Mouse (Mus musculus) embryonic facial prominence, embryonic 12.5 days (tissue): ENCODE measurements at regions not wholly inside any gene's neighbourhood (a gene's known extent, or its start where the extent isn't known, plus 50 kb on each side); places are given as distances from the start of the nearest gene placed in this dataset.

Experiments
- ATAC-seq: fragments of 200-750 bp; cut with Nextera tagmentation; 2 replicates; pipeline ENCODE4 v1.8.0; 2017; ENCODE audit not compliant: insufficient number of reproducible peaks, insufficient read depth, low FRiP score, low TSS enrichment
- H3K27ac ChIP-seq: fragments of 300-500 bp; sonication (generic); 2 replicates; pipeline ENCODE4 v1.5.1; 2016; ENCODE audit warnings: mild to moderate bottlenecking
- H3K27me3 ChIP-seq: fragments of 300-500 bp; sonication (generic); 2 replicates; pipeline ENCODE4 v1.6.1; 2016; ENCODE audit warnings: mild to moderate bottlenecking, moderate library complexity
- H3K36me3 ChIP-seq: fragments of 300-500 bp; sonication (generic); 2 replicates; pipeline ENCODE4 v1.6.1; 2016; ENCODE audit warnings: mild to moderate bottlenecking
- H3K4me1 ChIP-seq: fragments of 300-500 bp; sonication (generic); 2 replicates; pipeline ENCODE4 v1.6.1; 2016
- H3K4me2 ChIP-seq: fragments of 300-500 bp; sonication (generic); replicated peaks from 2 replicates; pipeline ENCODE4 v1.6.1; 2016; ENCODE audit warnings: mild to moderate bottlenecking, moderate library complexity
- H3K4me3 ChIP-seq: fragments of 300-500 bp; sonication (generic); 2 replicates; pipeline ENCODE4 v1.5.1; 2016; ENCODE audit warnings: mild to moderate bottlenecking
- H3K9ac ChIP-seq: fragments of 300-500 bp; sonication (generic); 2 replicates; pipeline ENCODE4 v1.6.1; 2016; ENCODE audit warnings: mild to moderate bottlenecking, moderate library complexity
- H3K9me3 ChIP-seq: fragments of 300-500 bp; sonication (generic); 2 replicates; pipeline ENCODE4 v1.6.1; 2016; ENCODE audit warnings: mild to moderate bottlenecking, moderate library complexity
- WGBS: fragments of 180-500 bp; shearing (Covaris S2); methylation state at CpG from one replicate; pipeline ENCODE4 v1.1.7; 2016; 5-methylcytosine and 5-hydroxymethylcytosine counted together

DNA sequence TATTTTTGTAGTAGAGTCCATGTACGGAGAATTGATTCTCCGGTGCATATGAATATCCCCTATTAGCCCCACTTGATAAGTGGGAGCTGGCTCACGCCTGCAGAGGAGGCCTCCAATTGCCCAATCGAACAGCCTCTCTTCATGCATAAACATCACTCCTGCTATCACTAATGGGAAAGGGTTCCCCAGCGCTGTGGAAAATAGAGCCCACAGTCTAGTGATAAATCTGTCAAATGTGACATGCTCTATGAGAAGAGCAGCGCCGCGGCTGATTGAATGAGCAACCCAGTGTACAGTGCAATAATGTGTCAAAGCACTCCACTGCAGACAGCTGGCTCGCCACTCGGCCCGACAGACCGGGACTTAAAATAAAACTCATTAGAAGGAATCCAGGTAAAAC is 182.8 kb upstream of the Id4 start:
- no peak overlapping the region for H3K4me3 ChIP-seq
- no peaks in the 10 kb centered on the region for H3K27me3 ChIP-seq
- H3K36me3 ChIP-seq = no peaks in the 10 kb centered on the region
- no peak overlapping the region for H3K9ac ChIP-seq
- no peaks in the 10 kb centered on the region for H3K4me1 ChIP-seq
- H3K4me2 ChIP-seq = no peak overlapping the region
- ATAC-seq = no peak
- H3K9me3 ChIP-seq = no peaks in the 10 kb centered on the region
- H3K27ac ChIP-seq = no peak overlapping the region
- 89% methylated on average over 12 of the region's 12 CpGs for WGBS

- Histone ChIP-seq H3K27ac (no peak overlapping the region), H3K27me3 (no peaks in the 10 kb centered on the region), H3K9me3 (no peaks in the 10 kb centered on the region), H3K4me1 (no peaks in the 10 kb centered on the region), H3K4me3 (no peak overlapping the region), H3K4me2 (no peak overlapping the region), H3K9ac (no peak overlapping the region), H3K36me3 (no peaks in the 10 kb centered on the region)
- ATAC-seq = no peak
- 70% methylated on average over 2 of the region's 2 CpGs for WGBS
These were observed 177.7 kb upstream of the Id4 start for GRCm38 (mm10) chr13:48083294-48083693.

- no peaks in the 10 kb centered on the region for H3K36me3 ChIP-seq
- ATAC-seq = no peak
- H3K27me3 ChIP-seq = no peaks in the 10 kb centered on the region
- no peak overlapping the region for H3K27ac ChIP-seq
- no peak overlapping the region for H3K9ac ChIP-seq
- H3K4me3 ChIP-seq = no peak overlapping the region
- H3K4me1 ChIP-seq = no peaks in the 10 kb centered on the region
- H3K4me2 ChIP-seq = no peak overlapping the region
- H3K9me3 ChIP-seq = no peaks in the 10 kb centered on the region
These were observed 177.2 kb upstream of the Id4 start for GRCm38 (mm10) chr13:48083807-48084206.

DNA sequence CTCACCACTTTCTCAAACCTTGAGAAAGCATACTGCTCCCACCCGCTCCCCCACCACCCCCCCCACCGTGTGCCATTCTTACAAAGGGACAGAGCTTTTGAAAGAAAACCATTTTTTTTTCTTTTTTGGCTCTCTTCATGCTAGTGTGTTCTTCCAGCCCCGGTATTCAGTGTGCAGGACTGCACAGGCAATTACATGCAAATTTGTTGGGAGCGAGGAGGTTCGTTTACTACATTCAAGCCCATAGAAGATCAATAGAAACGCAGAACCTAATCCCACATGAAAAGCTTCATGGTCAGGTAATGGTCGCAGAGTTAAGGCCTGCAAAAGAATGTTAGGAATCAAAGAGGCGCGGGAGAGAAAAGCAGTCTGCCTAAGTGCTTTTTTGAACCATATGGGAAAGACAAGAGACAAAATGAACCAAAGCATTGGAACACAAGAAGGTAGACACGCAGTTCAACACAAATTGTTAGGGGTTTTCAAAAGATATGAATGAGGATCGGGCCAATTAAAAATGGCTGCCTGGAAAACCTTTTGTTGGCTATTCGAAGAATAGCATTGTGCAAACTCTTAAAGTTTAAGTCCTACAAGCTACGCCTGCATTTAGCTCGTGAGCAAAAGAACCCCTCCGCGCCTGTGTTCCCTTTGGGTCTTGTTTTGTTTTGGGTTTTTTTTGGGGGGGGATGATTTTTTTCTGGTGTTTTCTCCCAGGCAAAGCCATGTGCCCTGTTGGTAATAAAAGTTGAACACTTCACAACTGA is 166.6 kb upstream of the Id4 start:
- no peaks in the 10 kb centered on the region for H3K4me1 ChIP-seq
- no peaks in the 10 kb centered on the region for H3K27me3 ChIP-seq
- H3K27ac ChIP-seq = no peak overlapping the region
- no peak overlapping the region for H3K4me3 ChIP-seq
- no peak for ATAC-seq
- 79% methylated on average over 16 of the region's 16 CpGs for WGBS
- no peak overlapping the region for H3K9ac ChIP-seq
- no peak overlapping the region for H3K4me2 ChIP-seq
- no peaks in the 10 kb centered on the region for H3K36me3 ChIP-seq
- no peaks in the 10 kb centered on the region for H3K9me3 ChIP-seq

DNA sequence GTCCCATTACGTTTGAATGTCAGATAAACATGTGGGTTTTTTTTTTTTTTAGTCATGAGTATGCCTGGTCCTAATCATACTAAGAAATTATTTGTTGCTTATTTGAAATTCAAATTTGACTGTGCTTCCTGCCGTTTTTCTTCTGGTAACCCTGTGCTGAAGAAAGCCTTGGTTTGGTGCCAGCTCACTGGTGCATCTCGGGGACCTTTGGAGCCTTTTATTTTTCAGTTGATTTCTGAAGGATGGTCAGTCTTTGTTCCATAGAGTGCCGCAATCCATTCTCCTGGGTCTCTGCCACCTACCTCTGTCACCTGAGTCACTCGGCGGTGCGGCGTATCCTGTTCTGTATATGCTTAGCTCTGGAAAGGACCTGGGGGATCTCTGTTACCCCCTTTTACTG is 158.9 kb upstream of the Id4 start:
- ATAC-seq = no peak
- Histone ChIP-seq H3K27ac (no peak overlapping the region), H3K9me3 (no peaks in the 10 kb centered on the region), H3K9ac (no peak overlapping the region), H3K4me3 (no peak overlapping the region), H3K4me1 (no peaks in the 10 kb centered on the region), H3K4me2 (no peak overlapping the region), H3K27me3 (no peaks in the 10 kb centered on the region), H3K36me3 (no peaks in the 10 kb centered on the region)
- WGBS = 64% methylated on average over 8 of the region's 8 CpGs

- WGBS = 60% methylated on average over 7 of the region's 7 CpGs
- H3K27me3 ChIP-seq = no peaks in the 10 kb centered on the region
- no peaks in the 10 kb centered on the region for H3K36me3 ChIP-seq
- H3K9me3 ChIP-seq = no peaks in the 10 kb centered on the region
- H3K4me3 ChIP-seq = no peak overlapping the region
- no peak overlapping the region for H3K4me2 ChIP-seq
- H3K27ac ChIP-seq = no peak overlapping the region
- H3K4me1 ChIP-seq = no peaks in the 10 kb centered on the region
- no peak overlapping the region for H3K9ac ChIP-seq
- ATAC-seq = no peak
These were observed 158.5 kb upstream of the Id4 start for GRCm38 (mm10) chr13:48102576-48102975.

- no peak overlapping the region for H3K27ac ChIP-seq
- H3K4me2 ChIP-seq = no peak overlapping the region
- 49% methylated on average over 6 of the region's 6 CpGs for WGBS
- no peak overlapping the region for H3K4me3 ChIP-seq
- H3K36me3 ChIP-seq = no peaks in the 10 kb centered on the region
- no peak for ATAC-seq
- no peaks in the 10 kb centered on the region for H3K9me3 ChIP-seq
- H3K27me3 ChIP-seq = no peaks in the 10 kb centered on the region
- no peaks in the 10 kb centered on the region for H3K4me1 ChIP-seq
- no peak overlapping the region for H3K9ac ChIP-seq
These were observed 156.3 kb upstream of the Id4 start for GRCm38 (mm10) chr13:48104766-48105165.

GRCm38 (mm10) chr13:48106946-48107345 is 154.1 kb upstream of the Id4 start:
- Histone ChIP-seq H3K27ac (no peak overlapping the region), H3K27me3 (no peaks in the 10 kb centered on the region), H3K9ac (no peak overlapping the region), H3K4me1 (no peaks in the 10 kb centered on the region), H3K9me3 (no peaks in the 10 kb centered on the region), H3K36me3 (no peaks in the 10 kb centered on the region), H3K4me2 (no peak overlapping the region), H3K4me3 (no peak overlapping the region)
- 57% methylated on average over 5 of the region's 5 CpGs for WGBS
- ATAC-seq = no peak

DNA sequence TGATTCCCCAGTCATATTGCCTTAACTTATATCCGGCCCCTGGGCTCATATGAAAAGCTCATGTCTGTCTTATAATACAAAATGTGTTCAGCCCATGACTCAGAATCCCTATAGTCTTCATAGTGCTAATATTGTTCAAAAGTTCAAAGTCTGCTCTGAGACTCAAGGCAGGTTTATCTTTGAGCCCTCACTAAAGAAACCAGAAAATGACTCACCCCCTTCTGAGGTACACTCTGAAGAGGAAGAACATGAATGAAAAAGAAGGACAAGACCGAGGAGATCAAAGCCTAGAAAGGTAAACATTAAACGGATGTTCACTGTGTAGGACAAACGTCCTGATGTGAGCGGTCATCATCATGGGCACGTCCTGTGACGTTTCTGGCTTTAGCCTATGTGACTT is 145.1 kb upstream of the Id4 start:
- WGBS = 88% methylated on average over 7 of the region's 7 CpGs
- Histone ChIP-seq H3K4me1 (no peaks in the 10 kb centered on the region), H3K36me3 (no peaks in the 10 kb centered on the region), H3K27ac (no peak overlapping the region), H3K4me3 (no peak overlapping the region), H3K4me2 (no peak overlapping the region), H3K9ac (no peak overlapping the region), H3K9me3 (no peaks in the 10 kb centered on the region), H3K27me3 (no peaks in the 10 kb centered on the region)
- no peak for ATAC-seq

GRCm38 (mm10) chr13:48126582-48126981 is 134.4 kb upstream of the Id4 start:
- WGBS = 75% methylated on average over 6 of the region's 6 CpGs
- no peak for ATAC-seq
- H3K27ac ChIP-seq = no peak overlapping the region

GRCm38 (mm10) chr13:48130724-48131123 is 130.3 kb upstream of the Id4 start:
- peak; percentile 60; the same call in 1 of the 2 replicates for ATAC-seq
- no peaks in the 10 kb centered on the region for H3K36me3 ChIP-seq
- H3K4me3 ChIP-seq = peak overlapping the region; percentile 22
- H3K9me3 ChIP-seq = no peaks in the 10 kb centered on the region
- H3K27ac ChIP-seq = 0 out of 2 replicates have a peak overlapping the region, but pooled peaks have one; percentile 30
- H3K4me2 ChIP-seq = peak overlapping the region; percentile 50
- under 1% methylated on average over 17 of the region's 17 CpGs for WGBS
- H3K27me3 ChIP-seq = no peaks in the 10 kb centered on the region
- H3K4me1 ChIP-seq = peaks cover 9% of the 10 kb centered on the region
- no peak overlapping the region; the same call in 1 of the 2 replicates for H3K9ac ChIP-seq

More at GRCm38 (mm10) chr13:48126582-48126981, 134.4 kb upstream of the Id4 start:
- H3K9me3 ChIP-seq = no peaks in the 10 kb centered on the region
- no peaks in the 10 kb centered on the region for H3K36me3 ChIP-seq
- H3K9ac ChIP-seq = no peak overlapping the region
- H3K4me2 ChIP-seq = no peak overlapping the region
- peaks cover 9% of the 10 kb centered on the region for H3K4me1 ChIP-seq
- no peaks in the 10 kb centered on the region for H3K27me3 ChIP-seq
- no peak overlapping the region for H3K4me3 ChIP-seq

- Histone ChIP-seq H3K4me3 (no peak overlapping the region), H3K27ac (peak overlapping the region; percentile 14; the same call in 1 of the 2 replicates), H3K4me2 (no peak overlapping the region), H3K4me1 (peaks cover 9% of the 10 kb centered on the region), H3K36me3 (no peaks in the 10 kb centered on the region), H3K9me3 (no peaks in the 10 kb centered on the region), H3K27me3 (no peaks in the 10 kb centered on the region), H3K9ac (no peak overlapping the region)
- 22% methylated on average over 5 of the region's 5 CpGs for WGBS
- no peak for ATAC-seq
These were observed 129.3 kb upstream of the Id4 start for GRCm38 (mm10) chr13:48131681-48132080.
